Mouse (Mus musculus): Measurements from ENCODE around the gene Slc50a1.

GRCm38 (mm10) chr3:89276061-89276460, 5.7 kb upstream of the Slc50a1 start:
- TF ChIP-seq CTCF (IDR thresholded peaks at IDR 0.05; ENCODE audit: control insufficient read depth, insufficient read depth, low read length) (no peak), POLR2A (IDR thresholded peaks at IDR 0.05; ENCODE audit: borderline replicate concordance, control insufficient read depth, low read depth, low read length) (no peak)
